Mouse (Mus musculus) heart, adult 2 months (tissue): ENCODE results near the gene Slc25a16. TPM values are rescaled to one million over a fixed set of nuclear protein-coding genes. Genes with fewer than 3 reads are reported as not detected.

Experiments used
- DNase-seq, 2 experiments: peaks; one replicate each; pipeline ENCODE4 v3.0.0; 2021
- H3K27ac ChIP-seq: fragments of 200-600 bp; 2 replicates; pipeline ENCODE4 v1.8.1; 2022
- H3K27me3 ChIP-seq: fragments of 200-500 bp; 2 replicates; pipeline ENCODE4 v1.6.1; 2012; ENCODE audit warnings: mild to moderate bottlenecking, low read length, inconsistent platforms, mixed read lengths; ENCODE audit not compliant: control insufficient read depth, insufficient read depth
- H3K36me3 ChIP-seq: fragments of 200-500 bp; 2 replicates; pipeline ENCODE4 v1.6.1; 2012; ENCODE audit warnings: low read length, inconsistent platforms; ENCODE audit not compliant: control insufficient read depth, insufficient read depth
- H3K4me1 ChIP-seq: fragments of 200-500 bp; 2 replicates; pipeline ENCODE4 v1.6.1; 2011; ENCODE audit warnings: low read length; ENCODE audit not compliant: control insufficient read depth, insufficient read depth
- H3K4me3 ChIP-seq: fragments of 200-600 bp; 2 replicates; pipeline ENCODE4 v1.8.1; 2022
- H3K79me2 ChIP-seq: fragments of 200-500 bp; replicated peaks from 2 replicates; pipeline ENCODE4 v1.6.1; 2012; ENCODE audit warnings: mild to moderate bottlenecking, inconsistent platforms, low read length, moderate library complexity, mixed read lengths; ENCODE audit not compliant: control insufficient read depth, insufficient read depth
- H3K9ac ChIP-seq: fragments of 200-500 bp; 2 replicates; pipeline ENCODE4 v1.6.1; 2012; ENCODE audit warnings: low read depth, mild to moderate bottlenecking, control low read depth, inconsistent platforms, low read length, mixed read lengths
- CTCF ChIP-seq: fragments of 200-600 bp; IDR thresholded peaks from 2 replicates; pipeline ENCODE4 v1.8.1; 2022; ENCODE audit warnings: antibody characterized with exemption, mild to moderate bottlenecking, moderate library complexity
- EP300 ChIP-seq: fragments of 200-500 bp; IDR thresholded peaks from 2 replicates; pipeline ENCODE4 v1.6.1; 2011; ENCODE audit warnings: low read depth, low read length, control low read depth; ENCODE audit not compliant: insufficient read depth
- POLR2A ChIP-seq: fragments of 200-500 bp; IDR thresholded peaks from 2 replicates; pipeline ENCODE4 v1.6.1; 2011; ENCODE audit warnings: mild to moderate bottlenecking, low read depth, low read length, control low read depth; ENCODE audit not compliant: insufficient read depth
- WGBS: fragments of 180-500 bp; shearing (Covaris S2); methylation state at CpG from one replicate; pipeline ENCODE4 v1.1.7; 2018; 5-methylcytosine and 5-hydroxymethylcytosine counted together
- intact Hi-C: fragments of 180-260 bp; cut with DNase I; formaldehyde crosslinking; loops from one replicate; pipeline ENCODE4 v1.15.1; 2025
- polyA plus RNA-seq: library from polyadenylated mRNA; depleted of rRNA; stranded (reverse); fragments of >200 nt; gene quantifications from 2 replicates; pipeline ENCODE4 v1.2.3, GENCODE M21; 2012
- total RNA-seq, 2 experiments: library from RNA; stranded (reverse); gene quantifications; 2 replicates each; pipeline ENCODE4 v1.2.3; 2021

The Slc25a16 gene
- total and polyA plus RNA-seq, 3 experiments, result 20.4 to 27.1 (median 21.7) TPM

DNA sequence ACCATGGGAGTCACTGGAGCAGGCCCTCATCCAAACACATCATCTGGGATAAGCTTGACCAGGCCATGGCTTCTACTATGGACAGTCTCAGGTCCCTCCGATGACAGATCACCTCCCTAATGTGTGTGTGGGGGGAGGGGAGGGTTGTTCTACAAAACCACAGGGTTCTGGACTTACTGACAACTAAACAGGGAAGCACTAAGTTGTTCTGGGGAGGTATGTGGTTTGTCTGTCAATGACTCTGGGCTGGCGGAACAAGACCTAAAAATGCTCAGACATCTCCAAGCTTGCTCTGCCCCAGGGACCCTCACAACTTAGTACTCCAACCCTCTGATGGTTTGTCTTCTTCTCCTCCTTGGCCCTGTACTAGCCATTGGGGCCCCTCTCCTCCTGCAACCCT is 9.3 kb upstream of the Slc25a16 start:
- Histone ChIP-seq H3K36me3 (no peaks in the 10 kb centered on the region), H3K27ac (no peak overlapping the region), H3K27me3 (no peaks in the 10 kb centered on the region), H3K79me2 (no peaks in the 10 kb centered on the region), H3K4me1 (no peaks in the 10 kb centered on the region), H3K4me3 (no peak overlapping the region), H3K9ac (no peak overlapping the region)
- no peak for DNase-seq
- WGBS, result 79% methylated on average over 2 of the region's 2 CpGs
- intact Hi-C loops, result no loop called here
- no peak for TF ChIP-seq POLR2A
- TF ChIP-seq CTCF, result no peak
- TF ChIP-seq EP300, result no peak

DNA sequence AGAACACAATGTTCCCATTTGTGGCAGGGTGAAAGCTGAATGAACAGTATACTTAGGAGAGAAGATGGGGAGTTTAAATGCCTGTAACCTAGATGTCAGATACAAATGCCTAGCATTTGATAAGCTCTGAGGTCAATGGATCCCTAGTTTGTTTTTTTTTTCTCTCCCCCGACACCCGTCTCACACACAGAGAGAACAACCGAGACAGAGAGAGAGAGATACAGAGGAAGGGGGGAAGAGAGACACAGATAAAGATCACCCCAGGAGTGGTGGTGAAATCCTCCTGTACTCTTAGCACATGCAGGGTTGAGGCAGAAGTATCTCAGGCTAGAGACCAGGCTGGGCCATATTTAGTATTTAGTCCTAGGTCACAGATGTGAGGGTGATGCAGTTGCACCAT is 1.4 kb upstream of the Slc25a16 start:
- Histone ChIP-seq H3K27ac (no peak overlapping the region), H3K4me3 (no peak overlapping the region), H3K4me1 (peaks cover 5% of the 10 kb centered on the region), H3K27me3 (no peaks in the 10 kb centered on the region), H3K36me3 (no peaks in the 10 kb centered on the region), H3K79me2 (peaks cover 2% of the 10 kb centered on the region; the same call in 1 of the 2 replicates), H3K9ac (no peak overlapping the region)
- TF ChIP-seq EP300 (no peak), CTCF (no peak), POLR2A (no peak)
- WGBS, result 73% methylated on average over 3 of the region's 3 CpGs
- intact Hi-C loops, result no loop called here
- DNase-seq, result no peak

DNA sequence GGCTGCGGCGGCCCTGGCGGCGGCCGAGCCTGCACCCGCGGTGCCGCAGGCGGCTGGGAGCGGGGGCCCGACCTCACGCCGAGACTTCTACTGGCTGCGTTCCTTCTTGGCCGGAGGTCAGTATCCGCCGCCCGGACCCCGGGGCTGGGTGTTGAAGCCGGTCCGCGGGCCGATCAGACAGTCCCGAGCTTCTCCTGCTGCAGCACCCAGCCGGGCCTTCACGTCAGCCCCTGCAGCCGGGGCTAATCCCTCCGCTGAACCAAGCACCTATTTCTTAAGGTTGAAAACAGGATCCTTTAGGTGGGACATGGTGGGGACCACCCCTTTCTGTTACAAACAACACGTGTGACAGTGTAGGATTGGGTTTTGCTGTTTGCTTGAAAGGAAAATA is 328 bp downstream of the Slc25a16 start:
- Histone ChIP-seq H3K4me1 (peaks cover 6% of the 10 kb centered on the region), H3K36me3 (no peaks in the 10 kb centered on the region), H3K9ac (peak overlapping the region; percentile 98), H3K4me3 (peak overlapping the region; percentile 100), H3K27ac (peak overlapping the region; percentile 97), H3K27me3 (no peaks in the 10 kb centered on the region), H3K79me2 (peaks cover 3% of the 10 kb centered on the region; the same call in 1 of the 2 replicates)
- TF ChIP-seq CTCF (no peak), EP300 (no peak), POLR2A (no peak)
- DNase-seq, result no peak
- under 1% methylated on average over 29 of the region's 29 CpGs for WGBS
- intact Hi-C loops, result loop anchor here (2.0 kb wide), 1 partner anchor 102 kb away; no protein-coding TSS in a partner anchor

DNA sequence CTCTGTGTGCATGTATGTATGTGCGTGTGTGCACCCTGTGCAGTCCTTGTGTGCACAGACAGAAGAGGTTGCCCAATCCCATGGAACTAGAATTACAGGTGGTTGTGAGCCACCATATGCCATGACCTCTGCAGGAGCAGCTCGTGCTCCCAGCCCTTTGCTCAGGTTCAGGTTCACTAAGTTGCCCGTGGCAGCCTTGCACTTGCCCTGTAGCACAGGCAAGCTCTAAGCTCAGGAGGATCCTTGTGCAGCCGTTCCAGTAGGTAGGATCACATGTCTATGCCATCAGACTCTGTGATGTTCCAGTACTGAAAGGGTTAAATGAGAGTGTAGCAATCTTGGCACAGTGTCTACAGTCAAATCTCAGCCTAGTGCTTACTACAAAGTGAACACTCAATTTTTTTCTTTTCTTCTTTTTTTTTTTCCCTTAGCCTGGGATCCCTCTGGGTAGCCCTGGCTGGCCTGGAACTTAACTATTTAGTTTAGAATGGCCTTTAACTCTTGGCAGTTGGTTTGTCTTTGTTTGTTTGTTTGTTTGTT is 3.7 kb downstream of the Slc25a16 start:
- H3K36me3 ChIP-seq, result no peaks in the 10 kb centered on the region
- H3K4me1 ChIP-seq, result peaks cover 6% of the 10 kb centered on the region
- no peaks in the 10 kb centered on the region for H3K27me3 ChIP-seq
- TF ChIP-seq POLR2A, result no peak
- TF ChIP-seq CTCF, result no peak
- TF ChIP-seq EP300, result no peak
- no peak overlapping the region for H3K9ac ChIP-seq
- no peak for DNase-seq
- H3K79me2 ChIP-seq, result peaks cover 4% of the 10 kb centered on the region; the same call in 1 of the 2 replicates
- no peak overlapping the region for H3K27ac ChIP-seq
- no peak overlapping the region for H3K4me3 ChIP-seq
- 89% methylated on average over 4 of the region's 4 CpGs for WGBS
- intact Hi-C loops, result no loop called here

DNA sequence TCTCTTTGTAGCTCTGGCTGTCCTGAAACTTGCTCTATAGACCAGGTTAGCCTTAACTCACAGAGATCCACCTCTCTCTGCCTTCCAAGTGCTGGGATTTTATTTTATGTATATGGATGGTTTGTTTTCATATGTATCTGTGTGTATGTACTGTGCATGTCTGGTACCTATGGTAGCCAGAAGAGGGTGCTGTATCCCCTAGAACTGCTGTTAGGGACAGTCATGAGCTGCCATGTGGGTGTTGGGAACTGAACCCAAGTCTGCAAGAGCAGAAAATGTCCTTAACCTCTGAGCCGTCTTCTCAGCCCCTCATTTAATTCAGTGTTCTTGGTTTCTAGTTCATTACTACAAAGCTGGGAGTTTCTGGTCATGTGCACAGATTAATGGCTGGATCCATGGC is 11.9 kb downstream of the Slc25a16 start:
- TF ChIP-seq EP300 (no peak), CTCF (peak; percentile 18), POLR2A (no peak)
- Histone ChIP-seq H3K9ac (no peak overlapping the region), H3K36me3 (no peaks in the 10 kb centered on the region), H3K4me3 (no peak overlapping the region), H3K27me3 (peaks cover 2% of the 10 kb centered on the region; the same call in 1 of the 2 replicates), H3K4me1 (no peaks in the 10 kb centered on the region), H3K27ac (no peak overlapping the region), H3K79me2 (peaks cover 3% of the 10 kb centered on the region)
- no peak for DNase-seq
- WGBS, result 98% methylated on average over 1 of the region's 1 CpGs
- intact Hi-C loops, result no loop called here

DNA sequence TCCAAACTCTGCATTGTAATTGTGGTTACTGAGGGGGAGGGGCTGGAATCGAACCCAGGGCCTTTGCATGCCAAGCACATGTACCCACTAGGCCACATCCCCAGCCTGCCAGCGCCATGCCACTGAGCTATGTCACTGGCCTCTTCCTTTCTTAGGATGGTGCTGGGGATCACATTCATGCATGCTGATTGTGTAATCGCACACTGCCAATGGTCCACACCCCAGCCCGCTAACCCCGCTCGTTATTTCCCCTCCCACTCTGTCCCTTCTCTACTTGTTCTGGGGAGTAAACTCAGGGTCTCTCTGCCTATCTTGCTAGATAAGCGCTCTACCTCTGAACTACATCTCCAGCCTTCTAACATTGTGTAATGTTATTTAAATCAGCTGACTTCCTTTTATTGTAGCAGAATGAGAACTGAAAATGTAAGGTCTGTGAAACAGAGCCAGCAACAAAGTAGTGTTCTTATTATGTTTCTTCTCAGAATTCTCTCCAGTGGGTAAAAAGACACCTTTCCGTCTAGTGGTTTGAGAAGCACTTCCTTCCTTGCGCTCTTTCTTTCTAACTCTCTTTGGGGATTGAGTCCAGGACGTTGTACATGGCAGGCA is 24.6 kb downstream of the Slc25a16 start:
- H3K27ac ChIP-seq, result no peak overlapping the region
- H3K4me1 ChIP-seq, result no peaks in the 10 kb centered on the region
- intact Hi-C loops, result no loop called here
- no peak overlapping the region for H3K4me3 ChIP-seq
- H3K79me2 ChIP-seq, result no peaks in the 10 kb centered on the region
- no peak for TF ChIP-seq EP300
- no peak for TF ChIP-seq POLR2A
- no peak for TF ChIP-seq CTCF
- 72% methylated on average over 10 of the region's 10 CpGs for WGBS
- no peaks in the 10 kb centered on the region for H3K27me3 ChIP-seq
- DNase-seq, result no peak
- no peaks in the 10 kb centered on the region; the same call in 1 of the 2 replicates for H3K36me3 ChIP-seq
- no peak overlapping the region for H3K9ac ChIP-seq
